Mouse (Mus musculus) adrenal gland, adult (tissue): Measurements from ENCODE around the gene Heatr4.
"Not testable (repeated sequence)": the region's sequence is repeated elsewhere in the genome, so short reads cannot be mapped to it uniquely, and the experiment has no call there.

Experiments
- DNase-seq, 2 experiments: peaks; one replicate each; pipeline ENCODE4 v3.0.0; 2022 to 2023; ENCODE audit warnings: low spot score in 1 of 2; ENCODE audit not compliant: inconsistent age in 2 of 2

Heatr4 gene

DNA sequence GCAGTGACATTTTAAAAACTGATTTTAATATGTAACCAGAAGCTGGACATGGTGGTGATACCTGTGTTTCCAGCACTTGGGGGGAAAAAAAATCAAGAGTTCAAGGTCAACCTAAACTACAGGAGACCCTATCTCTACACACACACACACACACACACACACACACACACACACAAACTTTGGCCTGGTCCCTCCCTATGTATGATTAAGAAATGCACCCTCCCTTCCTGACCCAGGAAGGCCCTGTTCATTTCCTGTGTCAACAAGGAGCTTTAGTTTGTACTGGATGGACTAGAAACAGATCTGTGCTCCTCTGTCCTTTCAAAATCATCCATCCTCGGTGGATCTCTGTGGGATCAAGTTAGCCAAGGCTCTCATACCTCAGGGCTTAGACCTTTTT lies 46.1 kb downstream of the Heatr4 start:
- DNase-seq, result not testable (repeated sequence)

GRCm38 (mm10) chr12:83937600-83937999 lies 47.1 kb downstream of the Heatr4 start:
- DNase-seq, result no peak

DNA sequence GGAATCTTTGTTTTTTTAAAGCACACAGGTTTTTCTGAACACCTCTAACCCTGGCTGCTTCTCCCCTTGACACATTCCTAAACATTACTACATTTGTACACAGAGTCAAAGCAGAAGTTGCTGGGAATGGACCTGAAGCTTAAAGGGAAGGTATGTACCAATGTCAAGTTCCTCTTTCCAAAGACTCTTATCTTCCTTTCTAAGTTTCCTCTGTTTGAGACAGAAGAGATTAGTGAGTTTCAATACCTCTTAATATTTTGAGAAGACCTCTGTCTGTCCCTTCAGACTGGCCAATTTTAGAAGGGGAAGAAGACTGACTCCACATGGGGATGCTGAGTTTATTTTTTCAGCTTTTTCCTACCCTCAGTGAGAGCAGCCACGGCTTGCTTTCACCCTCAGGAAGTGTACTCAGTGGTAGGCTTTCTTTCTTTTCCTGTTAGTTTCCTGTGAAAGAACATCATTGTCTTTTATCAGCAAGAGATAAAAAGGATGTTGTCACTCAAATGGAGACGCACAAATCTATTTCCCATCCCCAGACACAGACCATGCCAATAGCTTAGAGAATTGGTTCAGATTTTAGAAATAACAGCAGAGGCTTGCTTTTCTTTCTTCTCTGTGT lies 55.4 kb downstream of the Heatr4 start:
- no peak for DNase-seq

DNA sequence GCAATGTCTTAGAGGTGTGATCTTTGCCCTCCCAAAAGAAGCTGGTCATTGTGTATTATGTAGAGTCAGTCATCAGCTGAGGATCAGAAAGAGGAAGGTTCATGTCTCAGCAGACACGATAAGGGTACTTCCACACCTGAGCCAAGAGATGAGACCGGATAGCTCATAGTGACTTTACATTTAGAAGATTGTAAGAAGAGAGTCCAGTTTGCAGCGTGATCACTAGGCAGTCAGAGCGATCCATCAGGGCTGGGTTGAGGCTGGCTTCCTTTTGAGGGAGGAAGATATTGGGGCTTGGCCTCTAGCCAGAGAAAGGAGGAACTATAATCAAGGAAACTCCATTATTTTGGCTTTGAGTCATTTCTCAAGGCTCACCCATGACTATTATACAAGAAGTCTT lies 56.9 kb downstream of the Heatr4 start:
- peak in 1 of 2 experiments; percentile 69 for DNase-seq

DNA sequence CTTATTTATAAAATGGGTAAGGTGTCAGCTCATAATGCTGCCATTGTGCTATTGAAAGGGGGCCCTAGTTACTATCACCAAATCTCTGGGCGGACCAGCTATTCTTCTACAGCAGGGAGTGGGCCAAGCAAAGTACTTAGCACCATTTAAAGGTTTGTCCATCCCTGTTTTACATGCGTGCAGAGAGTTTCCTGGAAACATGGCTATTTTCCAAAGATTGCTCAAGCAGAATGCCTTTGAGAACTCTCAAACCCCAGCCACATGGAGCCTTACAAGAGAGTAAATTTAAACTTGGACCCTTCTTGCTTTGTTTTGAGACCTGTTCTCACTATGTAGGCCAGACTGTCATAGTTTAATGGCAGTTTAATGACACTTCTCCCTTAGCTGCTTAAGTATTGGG lies 58.6 kb downstream of the Heatr4 start:
- no peak for DNase-seq

- DNase-seq, result peak in 1 of 2 experiments; percentile 51
Measured at GRCm38 (mm10) chr12:83925160-83925703, 59.4 kb downstream of the Heatr4 start.

- no peak for DNase-seq
Measured at GRCm38 (mm10) chr12:83924332-83924731, 60.3 kb downstream of the Heatr4 start.

DNA sequence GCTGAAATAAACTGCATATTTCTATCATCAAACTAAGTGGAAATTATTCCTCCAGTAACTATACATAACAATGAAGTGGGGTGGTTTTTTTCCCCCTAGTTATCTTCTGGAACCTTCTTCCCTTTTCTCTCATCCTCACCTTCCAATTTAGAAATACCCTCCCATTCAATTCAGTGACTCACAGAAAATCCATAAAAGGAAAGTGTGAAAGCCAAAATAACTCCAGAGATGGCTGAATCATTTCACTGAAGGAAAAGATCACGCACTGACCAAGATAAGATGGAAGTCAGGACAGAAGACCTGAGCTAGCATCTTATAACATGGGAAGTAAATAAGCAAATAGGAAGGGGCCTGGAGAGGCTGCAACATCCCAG lies 61.2 kb downstream of the Heatr4 start:
- DNase-seq, result no peak

DNA sequence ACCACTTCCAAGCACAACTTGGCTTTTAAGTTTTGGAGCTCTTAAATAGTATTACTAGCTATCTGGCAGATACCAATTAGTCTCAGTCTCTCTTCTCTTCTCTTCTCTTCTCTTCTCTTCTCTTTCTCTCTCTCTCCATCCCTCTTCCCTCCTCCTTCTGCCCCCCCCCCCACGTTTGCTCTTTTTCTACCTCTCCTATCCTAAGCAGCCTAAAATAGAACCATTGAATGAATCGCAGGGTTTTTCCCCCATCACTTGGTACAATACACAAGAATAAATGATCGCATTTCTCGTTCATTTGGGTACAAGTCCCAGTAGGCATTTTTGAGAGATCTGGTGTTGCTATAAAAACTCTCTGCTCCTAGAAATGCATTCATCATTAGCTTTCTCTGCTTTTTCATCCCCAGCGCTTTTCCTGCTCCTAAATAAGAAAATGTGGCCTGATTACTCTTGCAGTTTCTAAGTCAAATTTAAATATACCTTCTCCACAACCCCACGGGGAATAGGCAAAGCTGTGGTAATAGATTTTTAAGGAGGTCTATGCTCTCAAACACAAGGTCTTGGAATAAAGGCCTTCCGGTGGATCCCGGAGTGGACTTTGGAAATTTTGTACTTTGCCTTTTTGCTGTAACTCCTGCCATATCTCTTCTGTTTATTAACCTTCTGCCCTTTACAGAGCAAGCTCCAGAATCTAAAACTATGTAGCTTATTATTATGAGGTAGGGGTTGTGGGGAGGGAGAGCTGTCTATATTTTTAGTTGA lies 61.7 kb downstream of the Heatr4 start:
- peak in 1 of 2 experiments; percentile 52 for DNase-seq

DNA sequence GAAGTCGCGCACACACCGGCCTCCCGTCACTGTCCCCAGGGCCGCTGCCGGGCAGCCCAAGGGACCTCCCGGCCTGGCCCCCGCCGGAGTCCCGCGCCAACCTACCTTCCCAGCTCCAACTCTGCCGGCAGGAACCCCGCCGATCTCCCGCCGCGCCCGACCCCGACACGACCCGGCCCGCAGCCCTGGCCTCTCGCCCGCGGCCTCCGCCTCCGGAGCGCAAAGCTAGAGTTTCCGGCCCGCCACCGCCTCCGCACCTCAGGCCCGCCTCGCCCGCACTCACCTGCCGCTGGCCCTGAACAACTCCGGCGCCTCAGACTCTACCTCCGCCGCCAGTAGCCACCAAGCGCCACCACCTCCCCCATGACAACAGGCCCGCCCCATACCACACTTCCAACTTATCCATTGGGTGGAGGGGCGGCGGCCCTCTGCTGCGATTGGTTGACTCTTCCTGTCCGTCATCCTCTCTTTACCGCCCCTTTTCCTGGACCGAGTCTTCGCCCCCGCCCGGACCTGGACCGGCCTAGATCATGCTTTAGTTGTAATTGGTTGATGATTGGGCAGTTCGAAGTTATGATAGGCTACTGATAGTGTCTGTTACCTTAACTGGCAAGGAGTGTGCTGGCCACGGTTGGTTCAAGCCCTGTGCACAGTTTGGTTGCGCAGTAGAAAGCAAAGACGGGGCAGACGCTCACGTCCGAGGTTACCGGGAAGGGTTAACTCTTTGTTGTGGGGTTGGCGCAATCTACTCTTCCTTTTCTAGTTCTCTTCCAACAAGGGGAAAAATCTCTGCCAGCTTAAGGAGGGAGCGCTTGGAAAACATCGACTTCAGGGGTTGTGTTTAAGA lies 62.9 kb downstream of the Heatr4 start, which contains the start of gene Numb:
Numb (minus strand) TSS at position 400 of the 847 bp plus-strand sequence.
- DNase-seq, result peak; percentile 99 to 100

DNA sequence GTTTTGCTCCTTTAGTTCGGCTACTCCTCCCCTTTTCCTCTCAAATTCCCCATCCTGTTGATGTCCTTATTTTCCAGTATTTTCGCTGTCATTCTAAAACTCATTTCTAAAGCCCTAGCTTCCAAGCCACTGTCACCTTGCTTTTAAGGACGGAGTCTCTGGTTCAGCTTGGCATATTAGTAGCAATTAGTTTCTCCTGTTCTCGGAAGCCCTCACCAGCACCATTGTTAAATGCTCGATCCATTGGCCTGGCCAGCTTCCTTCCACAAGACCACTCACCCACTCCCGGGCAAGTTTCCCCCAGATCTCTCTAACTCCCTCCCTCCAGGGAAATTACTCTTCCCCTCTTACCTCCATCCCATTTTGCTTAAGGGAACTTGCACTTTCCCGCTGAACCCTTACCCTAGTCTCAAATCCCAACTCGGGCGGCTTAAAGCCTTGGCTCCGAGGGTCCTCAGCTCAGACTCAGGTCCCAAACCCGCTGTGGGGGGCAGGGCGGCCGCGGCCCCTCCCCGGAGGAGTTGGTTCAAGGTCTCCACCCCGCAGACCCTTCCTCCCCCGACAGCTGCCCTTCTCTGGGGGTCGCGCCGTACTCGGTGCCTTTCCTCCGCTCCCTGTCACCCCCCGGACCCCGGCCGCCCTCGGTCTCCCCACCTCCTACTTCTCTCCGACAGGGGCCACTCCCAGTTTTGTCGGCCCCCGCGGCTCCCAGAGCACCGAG lies 63.8 kb downstream of the Heatr4 start:
- peak; percentile 59 to 75 for DNase-seq

DNA sequence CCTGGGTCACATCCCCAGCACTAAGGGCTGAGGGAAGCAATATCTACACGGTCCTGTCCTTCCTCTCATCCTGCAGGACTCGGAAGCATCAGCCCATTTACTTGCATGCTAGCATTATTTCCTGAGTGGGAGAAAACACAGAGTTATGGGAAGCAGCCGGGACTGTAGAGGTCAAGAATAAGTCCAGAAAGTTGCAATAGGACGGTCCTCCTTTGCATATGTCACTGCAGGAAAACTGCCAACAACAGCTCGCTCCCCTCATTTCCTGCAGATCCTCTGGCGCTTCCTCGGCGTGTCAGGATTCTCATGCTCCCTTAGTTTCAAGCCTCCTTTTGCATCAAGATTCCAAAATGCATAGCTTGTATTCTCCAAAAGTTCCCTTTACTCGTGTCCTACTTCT lies 67.8 kb downstream of the Heatr4 start:
- peak; percentile 15 to 55 for DNase-seq

GRCm38 (mm10) chr12:83914797-83915196 lies 69.9 kb downstream of the Heatr4 start:
- DNase-seq, result no peak

GRCm38 (mm10) chr12:83914202-83914740 lies 70.4 kb downstream of the Heatr4 start:
- DNase-seq, result no peak

DNA sequence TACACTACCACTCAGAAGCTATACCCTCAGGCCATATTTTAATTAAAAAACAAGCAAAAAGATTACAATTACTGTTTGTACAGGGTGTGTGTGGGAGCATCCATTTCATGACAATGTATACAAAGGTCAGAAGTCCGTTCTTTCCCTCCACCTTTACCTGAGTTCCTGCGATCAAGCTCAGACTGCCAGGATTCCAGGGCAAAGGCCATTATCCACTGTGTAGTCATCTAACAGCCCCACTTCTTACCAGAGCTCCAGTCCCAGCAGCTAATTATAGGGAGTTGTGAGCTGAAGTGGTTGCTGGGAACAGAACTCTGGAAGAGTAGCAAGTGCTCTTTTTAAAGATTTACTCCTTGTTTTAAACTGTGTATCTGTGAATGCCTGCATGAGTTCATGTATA lies 74.2 kb downstream of the Heatr4 start:
- no peak for DNase-seq
